Mouse (Mus musculus) testis, adult 2 months (tissue): ENCODE data around the gene Man2b1.

Experiments
- CTCF ChIP-seq: fragments of 200-500 bp; IDR thresholded peaks from 2 replicates; pipeline ENCODE4 v1.5.1; 2012; ENCODE audit warnings: low read depth, mild to moderate bottlenecking, inconsistent platforms, low read length, moderate library complexity; ENCODE audit not compliant: control insufficient read depth, insufficient read depth, insufficient replicate concordance
- POLR2A ChIP-seq: fragments of 200-500 bp; IDR thresholded peaks from 2 replicates; pipeline ENCODE4 v1.6.1; 2012; ENCODE audit warnings: low read depth, mild to moderate bottlenecking, inconsistent platforms, low read length, moderate library complexity; ENCODE audit not compliant: control insufficient read depth

GRCm38 (mm10) chr8:85123691-85124090, 40.6 kb downstream of the Man2b1 start:
- no peak for TF ChIP-seq CTCF
- TF ChIP-seq POLR2A, result no peak
